Mouse (Mus musculus): ENCODE measurements around the gene Tbcd. TPM values are rescaled to one million over a fixed set of nuclear protein-coding genes. Genes with fewer than 3 reads are reported as not detected.
A peak's percentile ranks its signal among the peaks of the same experiment; 100 is the strongest.
"Not testable (repeated sequence)": the region's sequence is repeated elsewhere in the genome, so short reads cannot be mapped to it uniquely, and the experiment has no call there.

The Tbcd gene
- polyA plus RNA-seq, 1 experiment: 59.9 TPM

GRCm38 (mm10) chr11:121649900-121650299, 198.2 kb downstream of the Tbcd start:
- peak in 1 of 2 experiments; percentile 64 for DNase-seq (ENCODE audit: extremely low spot score in 1 of 2, low spot score in 1 of 2)

GRCm38 (mm10) chr11:121650668-121651067, 198.9 kb downstream of the Tbcd start:
- DNase-seq (ENCODE audit: extremely low spot score in 1 of 2, low spot score in 1 of 2): no peak

GRCm38 (mm10) chr11:121651556-121651955, 199.8 kb downstream of the Tbcd start:
- no peak for DNase-seq (ENCODE audit: extremely low spot score in 1 of 2, low spot score in 1 of 2)

GRCm38 (mm10) chr11:121651983-121652382, 200.2 kb downstream of the Tbcd start:
- no peak for DNase-seq (ENCODE audit: extremely low spot score in 1 of 2, low spot score in 1 of 2)

- peak in 1 of 2 experiments; percentile 79 for DNase-seq (ENCODE audit: extremely low spot score in 1 of 2, low spot score in 1 of 2)
Observed at GRCm38 (mm10) chr11:121652547-121653305, 201.0 kb downstream of the Tbcd start.

GRCm38 (mm10) chr11:121653631-121654030, 201.9 kb downstream of the Tbcd start:
- DNase-seq (ENCODE audit: extremely low spot score in 1 of 2, low spot score in 1 of 2): peak in 1 of 2 experiments; percentile 46

- no peak for DNase-seq (ENCODE audit: extremely low spot score in 1 of 2, low spot score in 1 of 2)
Observed at GRCm38 (mm10) chr11:121654406-121654945, 202.7 kb downstream of the Tbcd start.

- no peak for DNase-seq (ENCODE audit: extremely low spot score in 1 of 2, low spot score in 1 of 2)
Observed at GRCm38 (mm10) chr11:121655166-121655806, 203.5 kb downstream of the Tbcd start.

- no peak for DNase-seq (ENCODE audit: extremely low spot score in 1 of 2, low spot score in 1 of 2)
Observed at GRCm38 (mm10) chr11:121655807-121656511, 204.2 kb downstream of the Tbcd start.

GRCm38 (mm10) chr11:121658151-121658550, 206.4 kb downstream of the Tbcd start:
- DNase-seq (ENCODE audit: extremely low spot score in 1 of 2, low spot score in 1 of 2): no peak

GRCm38 (mm10) chr11:121660604-121661003, 208.9 kb downstream of the Tbcd start:
- not testable (repeated sequence) for DNase-seq (ENCODE audit: extremely low spot score in 1 of 2, low spot score in 1 of 2)

GRCm38 (mm10) chr11:121661116-121661515, 209.4 kb downstream of the Tbcd start:
- no peak for DNase-seq (ENCODE audit: extremely low spot score in 1 of 2, low spot score in 1 of 2)

Other genes starting within 250 kb of the Tbcd start
- 67.3 and 70.2 TPM in 2 replicates for gene Hexdc, start 247.5 kb upstream of the Tbcd start, polyA plus RNA-seq (2012; rRNA removed)
- 7.6 and 8.9 TPM in 2 replicates for gene Ogfod3, start 247.2 kb upstream of the Tbcd start, polyA plus RNA-seq (2012; rRNA removed)
- 23.8 and 26.3 TPM in 2 replicates for gene Cybc1, start 222.6 kb upstream of the Tbcd start, polyA plus RNA-seq (2012; rRNA removed)
- 39.7 and 40.6 TPM in 2 replicates for gene Narf, start 214.7 kb upstream of the Tbcd start, polyA plus RNA-seq (2012; rRNA removed)
- gene Foxk2, start 192.0 kb upstream of the Tbcd start, polyA plus RNA-seq (2012; rRNA removed): 48.3 and 51.0 TPM in 2 replicates
- gene Wdr45b, start 97.5 kb upstream of the Tbcd start, polyA plus RNA-seq (2012; rRNA removed): 72.8 and 74.8 TPM in 2 replicates
- 50.7 and 51.4 TPM in 2 replicates for gene Rab40b, start 63.7 kb upstream of the Tbcd start, polyA plus RNA-seq (2012; rRNA removed)
- gene Fn3krp, start 30.5 kb upstream of the Tbcd start, polyA plus RNA-seq (2012; rRNA removed): 33.7 TPM in 2 replicates
- gene Fn3k, start 17.0 kb upstream of the Tbcd start, polyA plus RNA-seq (2012; rRNA removed): 42.5 and 44.7 TPM in 2 replicates
- gene Zfp750, start 67.4 kb downstream of the Tbcd start, polyA plus RNA-seq (2012; rRNA removed): 0.08 and 0.15 TPM in 2 replicates
- 7.2 and 7.7 TPM in 2 replicates for gene B3gntl1, start 221.2 kb downstream of the Tbcd start, polyA plus RNA-seq (2012; rRNA removed)
- 8.7 and 9.8 TPM in 2 replicates for gene Metrnl, start 249.6 kb downstream of the Tbcd start, polyA plus RNA-seq (2012; rRNA removed)

Measured in frontal cortex, adult 2 months (tissue).